Comparison of ENCODE assay signal across 28 mouse cellular contexts in the genomic region with DNA sequence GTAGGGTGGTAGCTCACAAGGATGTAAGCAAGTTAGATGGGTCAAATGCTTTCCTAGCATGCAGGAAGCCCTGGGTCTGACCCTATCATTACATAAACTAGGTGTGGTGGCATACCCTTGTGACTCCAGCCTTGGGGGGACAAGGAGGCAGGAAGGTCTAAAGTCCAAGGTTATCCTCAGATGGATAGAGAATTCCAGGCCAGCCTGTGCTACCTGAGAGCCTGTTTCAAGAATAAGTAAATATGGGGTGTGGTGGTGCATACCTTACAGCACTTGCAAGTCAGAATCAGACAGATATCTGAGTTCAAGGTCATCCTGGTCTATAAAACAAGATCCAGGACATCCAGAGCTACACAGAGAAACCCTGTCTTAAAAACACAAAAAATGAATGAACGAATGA.
"Had no signal": no experiment of that assay in that cellular context is flagged by ENCODE, and none has a peak within 500 bp of the region (broad histone marks: within the 10 kb centered on the region; RNA-seq: fewer than 3 reads in every experiment).

No protein-coding gene starts in this region.

- H3K4me3 ChIP-seq: limb, embryonic 10.5 days; limb, embryonic 12.5 days; limb, embryonic 13.5 days; limb, embryonic 15.5 days; liver, embryonic 12.5 days; liver, embryonic 13.5 days; liver, embryonic 15.5 days; lung, embryonic 15.5 days; megakaryocyte, embryonic 14.5 days; midbrain, embryonic 10.5 days; midbrain, embryonic 12.5 days; midbrain, embryonic 13.5 days; midbrain, embryonic 15.5 days; myocyte; neural tube, embryonic 12.5 days had no signal

- H3K9me3 ChIP-seq: limb, embryonic 10.5 days; limb, embryonic 13.5 days; limb, embryonic 15.5 days; liver, embryonic 12.5 days; liver, embryonic 13.5 days; liver, embryonic 15.5 days; lung, embryonic 15.5 days; midbrain, embryonic 10.5 days; midbrain, embryonic 12.5 days; midbrain, embryonic 13.5 days; midbrain, embryonic 15.5 days; neural tube, embryonic 12.5 days had no signal

- H3K27ac ChIP-seq: limb, embryonic 10.5 days; limb, embryonic 12.5 days; limb, embryonic 13.5 days; limb, embryonic 15.5 days; liver, embryonic 12.5 days; liver, embryonic 13.5 days; liver, embryonic 14.5 days; liver, embryonic 15.5 days; lung, embryonic 15.5 days; macrophage; midbrain, embryonic 10.5 days; midbrain, embryonic 12.5 days; midbrain, embryonic 13.5 days; midbrain, embryonic 15.5 days; neural tube, embryonic 12.5 days had no signal

- H3K27me3 ChIP-seq: limb, embryonic 12.5 days; limb, embryonic 13.5 days; limb, embryonic 15.5 days; liver, embryonic 12.5 days; liver, embryonic 13.5 days; liver, embryonic 15.5 days; lung, embryonic 15.5 days; midbrain, embryonic 12.5 days; midbrain, embryonic 13.5 days; midbrain, embryonic 15.5 days; neural tube, embryonic 12.5 days had no signal

- DNase-seq: left cerebral cortex, postnatal 4 days; liver; liver, embryonic 13.5 days; liver, postnatal 0 days; lung, adult 18-20 months; lung, adult 2 months; lung, embryonic 14.5 days; lung, postnatal 10 days; lung, postnatal 14 days; lung, postnatal 36 days; lung, postnatal 4 days; midbrain, embryonic 14.5 days had no signal

- H3K4me1 ChIP-seq: liver, embryonic 12.5 days; liver, embryonic 13.5 days; liver, embryonic 15.5 days; lung, embryonic 15.5 days; midbrain, embryonic 10.5 days; midbrain, embryonic 12.5 days; midbrain, embryonic 13.5 days; midbrain, embryonic 15.5 days; neural tube, embryonic 12.5 days had no signal
